Mouse (Mus musculus) stomach, postnatal 0 days (tissue): ENCODE measurements around the gene Ube4b. TPM values are rescaled to one million over a fixed set of nuclear protein-coding genes. Genes with fewer than 3 reads are reported as not detected.
"Not testable (repeated sequence)": the region's sequence is repeated elsewhere in the genome, so short reads cannot be mapped to it uniquely, and the experiment has no call there.

ENCODE experiments used
- ATAC-seq: fragments of 200-750 bp; cut with Nextera tagmentation; 2 replicates; pipeline ENCODE4 v1.8.0; 2017; ENCODE audit not compliant: low FRiP score, low TSS enrichment
- DNase-seq: peaks from one replicate; pipeline ENCODE4 v3.0.0-alpha.2; 2016; ENCODE audit warnings: low spot score
- H3K27ac ChIP-seq: fragments of 300-500 bp; sonication (generic); replicated peaks from 2 replicates; pipeline ENCODE4 v1.5.1; 2014; ENCODE audit warnings: mild to moderate bottlenecking, control low read depth
- H3K27me3 ChIP-seq: fragments of 300-500 bp; sonication (generic); 2 replicates; pipeline ENCODE4 v1.6.1; 2014; ENCODE audit warnings: low read length; ENCODE audit not compliant: control insufficient read depth, insufficient read depth
- H3K36me3 ChIP-seq: fragments of 300-500 bp; sonication (generic); 2 replicates; pipeline ENCODE4 v1.6.1; 2014; ENCODE audit warnings: low read length, mixed read lengths; ENCODE audit not compliant: control insufficient read depth, insufficient read depth
- H3K4me1 ChIP-seq: fragments of 300-500 bp; sonication (generic); replicated peaks from 2 replicates; pipeline ENCODE4 v1.6.1; 2014; ENCODE audit warnings: antibody characterized with exemption; ENCODE audit not compliant: control insufficient read depth, insufficient read depth
- H3K4me2 ChIP-seq: fragments of 300-500 bp; sonication (generic); replicated peaks from 2 replicates; pipeline ENCODE4 v1.6.1; 2014; ENCODE audit warnings: low read depth, mild to moderate bottlenecking, control low read depth, moderate library complexity
- H3K4me3 ChIP-seq: fragments of 300-500 bp; sonication (generic); 2 replicates; pipeline ENCODE4 v1.5.1; 2014; ENCODE audit warnings: low read depth, low read length, control low read depth
- H3K9ac ChIP-seq: fragments of 300-500 bp; sonication (generic); 2 replicates; pipeline ENCODE4 v1.6.1; 2014; ENCODE audit warnings: mild to moderate bottlenecking, low read length, control low read depth, mixed read lengths
- H3K9me3 ChIP-seq: fragments of 300-500 bp; sonication (generic); 2 replicates; pipeline ENCODE4 v1.6.1; 2016; ENCODE audit warnings: low read length; ENCODE audit not compliant: control insufficient read depth
- CTCF ChIP-seq: IDR thresholded peaks from 2 replicates; pipeline ENCODE4 v1.5.1; 2016; ENCODE audit warnings: antibody characterized with exemption, low read depth, mild to moderate bottlenecking, moderate library complexity
- EP300 ChIP-seq: optimal IDR thresholded peaks from 2 replicates; pipeline ENCODE3; 2016; ENCODE audit warnings: antibody characterized with exemption
- WGBS: fragments of 180-500 bp; shearing (Covaris S2); extraction: QIAGEN DNeasy Blood & Tissue Kit; methylation state at CpG from one replicate; pipeline ENCODE4 v1.1.7; 2014; 5-methylcytosine and 5-hydroxymethylcytosine counted together
- polyA plus RNA-seq: library from polyadenylated mRNA; unstranded; fragments of >200 nt; fragmentation: Nextera tagmentation; extraction: Ambion mirVana; gene quantifications from 2 replicates; pipeline ENCODE4 v1.2.1, GENCODE M21; 2015

Ube4b gene
- polyA plus RNA-seq, 1 experiment from 2014 or later = 14.4 TPM

DNA sequence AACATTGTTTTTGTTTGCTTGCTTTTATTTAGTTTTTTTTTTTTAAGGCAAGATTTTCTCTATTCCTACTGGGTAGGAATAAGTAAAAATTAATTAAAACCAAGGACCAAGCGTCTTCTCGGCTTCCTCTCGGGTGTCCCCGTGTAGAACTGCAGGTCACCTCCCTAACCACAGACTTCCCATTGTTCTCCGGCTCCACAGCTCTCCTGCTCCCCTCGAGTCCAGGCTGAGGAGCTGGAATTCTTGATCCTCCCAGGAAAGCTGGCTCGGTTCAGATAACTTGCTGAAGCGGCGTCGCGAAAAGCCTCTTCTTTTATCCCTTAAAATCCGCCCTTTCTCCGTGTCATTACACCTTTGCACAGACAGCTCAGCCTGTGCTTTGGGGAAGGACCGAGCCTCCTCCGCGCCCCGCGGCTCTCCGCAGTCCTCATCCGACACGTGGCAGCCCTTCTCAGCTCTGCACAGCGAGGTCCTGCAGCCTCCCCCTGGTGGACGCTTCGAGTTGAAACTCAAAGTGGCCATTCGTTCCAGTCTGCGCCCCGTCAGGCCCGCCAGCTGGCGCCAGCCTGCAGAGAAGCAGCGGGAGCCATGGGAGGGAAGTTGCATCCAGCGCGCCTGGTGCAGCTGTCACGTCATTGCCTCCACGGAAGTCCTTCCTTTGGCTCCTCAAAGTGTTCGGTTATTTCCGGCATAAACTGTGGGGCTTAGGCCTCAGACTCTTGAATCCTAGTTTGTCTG lies 18.6 kb upstream of the Ube4b start:
- DNase-seq (peak; percentile 95), ATAC-seq (peak; percentile 98)
- Histone ChIP-seq H3K4me2 (peak overlapping the region; percentile 52), H3K9ac (peak overlapping the region; percentile 41), H3K9me3 (no peaks in the 10 kb centered on the region), H3K4me3 (peak overlapping the region; percentile 10; the same call in 1 of the 2 replicates), H3K27me3 (no peaks in the 10 kb centered on the region), H3K27ac (peak overlapping the region; percentile 70), H3K4me1 (peaks cover 3% of the 10 kb centered on the region; the same call in 1 of the 2 replicates), H3K36me3 (no peaks in the 10 kb centered on the region)
- peak; percentile 19 for TF ChIP-seq EP300
- TF ChIP-seq CTCF = peak; percentile 99
- under 1% methylated on average over 36 of the region's 36 CpGs for WGBS

- Histone ChIP-seq H3K27me3 (no peaks in the 10 kb centered on the region), H3K36me3 (no peaks in the 10 kb centered on the region), H3K4me3 (no peak overlapping the region), H3K4me2 (no peak overlapping the region), H3K27ac (no peak overlapping the region; the same call in 1 of the 2 replicates), H3K9me3 (no peaks in the 10 kb centered on the region), H3K4me1 (peaks cover 3% of the 10 kb centered on the region; the same call in 1 of the 2 replicates), H3K9ac (no peak overlapping the region)
- ATAC-seq (no peak), DNase-seq (no peak)
- 51% methylated on average over 1 of the region's 1 CpGs for WGBS
- TF ChIP-seq CTCF (no peak), EP300 (no peak)
These were observed 17.9 kb upstream of the Ube4b start for GRCm38 (mm10) chr4:149444465-149444864.

DNA sequence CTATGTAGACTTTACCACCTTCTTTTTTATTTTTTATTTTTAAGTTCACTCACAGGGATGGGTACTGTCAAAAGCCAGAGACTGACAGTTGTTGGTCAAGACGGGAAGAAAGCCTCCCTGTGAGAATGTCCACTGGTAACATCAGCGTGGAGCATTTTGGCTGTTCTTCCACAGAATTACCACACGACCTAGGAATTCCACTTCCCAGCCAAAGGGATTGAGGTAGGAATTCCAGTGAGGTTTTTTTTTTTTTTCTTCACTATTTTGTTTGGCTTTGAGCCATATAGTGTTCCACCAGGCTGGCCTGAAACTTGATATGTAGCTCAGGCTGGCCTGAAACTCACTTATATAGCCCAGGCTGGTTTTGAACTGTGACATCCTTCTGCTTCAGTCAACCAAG lies 15.9 kb upstream of the Ube4b start:
- no peak for ATAC-seq
- 19% methylated on average over 3 of the region's 3 CpGs for WGBS
- Histone ChIP-seq H3K27ac (no peak overlapping the region), H3K27me3 (no peaks in the 10 kb centered on the region), H3K9me3 (no peaks in the 10 kb centered on the region), H3K9ac (no peak overlapping the region), H3K36me3 (no peaks in the 10 kb centered on the region), H3K4me3 (no peak overlapping the region), H3K4me1 (peaks cover 3% of the 10 kb centered on the region; the same call in 1 of the 2 replicates), H3K4me2 (no peak overlapping the region)
- TF ChIP-seq CTCF = no peak
- TF ChIP-seq EP300 = no peak
- no peak for DNase-seq

- no peaks in the 10 kb centered on the region for H3K36me3 ChIP-seq
- no peak for ATAC-seq
- H3K4me3 ChIP-seq = no peak overlapping the region
- H3K9ac ChIP-seq = no peak overlapping the region
- TF ChIP-seq EP300 = no peak
- TF ChIP-seq CTCF = no peak
- H3K9me3 ChIP-seq = no peaks in the 10 kb centered on the region
- no peak for DNase-seq
- H3K27me3 ChIP-seq = no peaks in the 10 kb centered on the region
- 63% methylated on average over 8 of the region's 8 CpGs for WGBS
- no peak overlapping the region for H3K27ac ChIP-seq
- no peaks in the 10 kb centered on the region for H3K4me1 ChIP-seq
- H3K4me2 ChIP-seq = no peak overlapping the region
These were observed 14.0 kb upstream of the Ube4b start for GRCm38 (mm10) chr4:149440576-149440975.

- H3K9me3 ChIP-seq, H3K9ac ChIP-seq, H3K4me2 ChIP-seq, H3K4me1 ChIP-seq, H3K36me3 ChIP-seq, DNase-seq, ATAC-seq, H3K27me3 ChIP-seq, H3K27ac ChIP-seq, H3K4me3 ChIP-seq: not testable (repeated sequence)
- WGBS = 86% methylated on average over 1 of the region's 1 CpGs
These were observed 5.3 kb upstream of the Ube4b start for GRCm38 (mm10) chr4:149431887-149432286.

GRCm38 (mm10) chr4:149429592-149429991 lies 3.0 kb upstream of the Ube4b start:
- Histone ChIP-seq H3K27ac (no peak overlapping the region), H3K27me3 (no peaks in the 10 kb centered on the region), H3K4me1 (no peaks in the 10 kb centered on the region), H3K4me3 (no peak overlapping the region), H3K36me3 (no peaks in the 10 kb centered on the region), H3K9me3 (no peaks in the 10 kb centered on the region), H3K4me2 (no peak overlapping the region), H3K9ac (no peak overlapping the region)
- WGBS = 82% methylated on average over 5 of the region's 5 CpGs
- no peak for TF ChIP-seq CTCF
- TF ChIP-seq EP300 = no peak
- no peak for ATAC-seq
- DNase-seq = no peak
